Mouse (Mus musculus) layer of hippocampus, adult 2 months (tissue): ENCODE measurements at regions not wholly inside any gene's neighbourhood (a gene's known extent, or its start where the extent isn't known, plus 50 kb on each side); places are given as distances from the start of the nearest gene placed in this dataset.

ENCODE experiments used
- DNase-seq, 2 experiments: peaks; one replicate each; pipeline ENCODE4 v3.0.0; 2022; ENCODE audit warnings: low spot score in 2 of 2
- H3K27ac ChIP-seq: fragments of 200-600 bp; 2 replicates; pipeline ENCODE4 v1.8.1; 2022
- H3K4me3 ChIP-seq: fragments of 200-600 bp; 2 replicates; pipeline ENCODE4 v1.8.1; 2022; ENCODE audit warnings: mild to moderate bottlenecking
- CTCF ChIP-seq: fragments of 200-600 bp; conservative IDR thresholded peaks from 2 replicates; pipeline ENCODE4 v1.8.1; 2022; ENCODE audit warnings: antibody characterized with exemption, mild to moderate bottlenecking, moderate library complexity

DNA sequence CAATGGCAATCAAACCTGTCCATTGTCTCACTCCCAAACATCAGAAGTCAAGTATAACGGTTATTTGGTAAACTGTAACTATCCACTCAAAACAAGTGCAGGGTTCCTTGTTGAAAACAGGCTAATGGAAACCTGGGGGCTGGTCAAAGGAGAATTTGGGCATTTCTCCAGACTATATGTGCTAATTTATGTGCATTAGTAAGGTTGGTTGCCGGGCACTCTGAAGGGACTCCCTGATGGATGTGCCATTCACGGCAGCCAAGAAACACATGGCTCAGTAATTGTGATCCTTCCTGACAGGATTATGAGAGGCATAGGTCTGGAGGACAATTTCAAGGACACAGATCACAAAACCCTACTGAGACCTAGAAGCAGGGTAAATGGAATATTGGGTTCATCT lies 295.5 kb upstream of the Ubash3b start:
- no peak for TF ChIP-seq CTCF
- no peak for DNase-seq
- Histone ChIP-seq H3K27ac (no peak overlapping the region), H3K4me3 (no peak overlapping the region)

DNA sequence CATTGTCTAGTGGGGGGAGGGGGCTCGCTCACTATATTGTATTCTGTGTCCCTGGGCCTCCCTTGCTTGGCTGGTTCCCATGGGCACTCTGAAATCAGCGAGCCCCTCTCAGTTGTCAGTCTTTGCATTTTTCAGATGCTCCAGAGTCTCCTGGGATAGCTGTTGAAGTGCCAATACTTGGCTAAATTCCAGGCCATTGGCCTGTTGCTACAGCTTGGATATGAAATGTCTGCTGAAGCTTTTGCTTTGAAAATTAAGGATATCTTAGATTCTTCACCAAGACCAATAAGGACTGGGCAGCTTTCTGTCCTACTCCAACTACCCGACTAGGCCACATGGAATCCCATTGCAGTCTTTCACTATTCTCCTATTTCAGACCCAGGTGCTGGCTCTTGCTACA lies 290.2 kb upstream of the Ubash3b start:
- DNase-seq = no peak

DNA sequence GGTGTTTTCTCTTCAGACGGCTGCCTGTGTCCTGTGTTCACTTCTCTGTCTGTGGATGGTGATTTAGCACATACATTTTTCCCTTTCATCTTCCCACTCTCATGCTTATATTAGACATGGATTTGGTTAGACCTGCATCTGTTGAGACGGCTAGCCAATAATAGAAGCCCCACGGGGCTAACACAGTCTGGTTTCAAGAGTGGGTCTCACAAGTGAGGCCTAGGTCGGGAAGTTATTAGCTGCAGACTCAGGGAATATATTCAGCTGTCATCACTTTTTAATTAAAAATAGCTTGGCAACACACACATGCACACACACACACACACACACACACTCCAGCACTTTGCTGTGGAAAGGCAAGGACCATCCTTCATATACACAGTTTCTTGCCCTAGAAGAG lies 287.7 kb upstream of the Ubash3b start:
- DNase-seq = no peak
- TF ChIP-seq CTCF = no peak
- H3K4me3 ChIP-seq = no peak overlapping the region
- H3K27ac ChIP-seq = no peak overlapping the region

More for the DNA sequence above, 290.2 kb upstream of the Ubash3b start:
- no peak for TF ChIP-seq CTCF
- no peak overlapping the region for H3K4me3 ChIP-seq
- H3K27ac ChIP-seq = no peak overlapping the region

DNA sequence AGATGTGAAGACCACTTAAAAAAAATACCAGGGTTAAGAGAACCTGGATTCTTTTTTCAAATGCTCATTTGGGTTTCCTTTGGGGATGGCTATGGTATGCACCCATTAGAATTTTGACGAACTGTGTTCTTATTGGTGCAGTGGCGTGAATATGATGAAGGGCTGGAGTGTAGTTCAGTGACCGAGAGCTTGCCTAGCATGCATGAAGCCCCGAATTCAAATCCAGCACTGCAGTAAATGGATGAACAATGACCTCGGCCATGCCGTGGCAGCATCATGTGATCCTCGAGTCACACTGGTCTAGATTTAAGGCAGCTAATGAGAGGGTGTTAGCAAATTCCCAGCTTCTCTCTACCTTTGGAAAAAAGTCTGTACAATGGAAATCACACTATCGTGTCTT lies 286.4 kb upstream of the Ubash3b start:
- H3K27ac ChIP-seq = peak overlapping the region; percentile 92
- peak overlapping the region; percentile 39; the same call in 1 of the 2 replicates for H3K4me3 ChIP-seq
- TF ChIP-seq CTCF = no peak
- no peak for DNase-seq

DNA sequence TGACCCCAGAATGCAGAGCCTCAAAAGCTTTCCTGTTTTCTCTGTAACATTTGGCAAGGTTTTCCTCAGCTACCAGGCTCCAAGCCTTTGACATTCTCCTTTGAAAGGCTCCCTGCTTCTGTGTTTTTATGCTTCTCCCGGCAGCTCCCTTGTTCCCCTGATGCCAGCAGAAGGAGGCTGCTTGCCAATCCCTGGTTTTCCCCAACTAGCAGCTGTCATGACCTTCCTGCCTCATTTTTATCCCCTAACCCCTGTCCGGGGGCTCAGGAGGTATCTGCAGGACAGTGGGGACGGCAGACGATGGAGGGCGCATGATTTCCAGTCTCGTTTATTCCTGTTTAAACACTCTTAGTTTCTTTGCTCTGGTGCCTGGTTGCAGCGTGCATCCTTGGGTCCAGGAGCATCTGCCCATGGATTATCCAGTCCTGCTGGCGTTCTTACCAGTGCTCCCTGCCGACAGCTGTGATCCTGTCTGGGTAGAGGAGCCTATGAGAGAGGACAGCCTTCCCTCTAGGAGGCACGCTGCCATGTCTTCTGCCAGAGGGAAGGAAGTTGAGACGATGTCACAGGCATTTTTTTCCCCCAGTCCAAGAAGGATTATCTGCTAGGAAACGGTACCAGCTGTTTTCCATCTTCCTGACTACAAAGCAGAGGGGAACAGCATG lies 285.8 kb upstream of the Ubash3b start:
- no peak for TF ChIP-seq CTCF
- H3K4me3 ChIP-seq = peak overlapping the region; percentile 39
- peak overlapping the region; percentile 92 for H3K27ac ChIP-seq
- peak; percentile 42 to 66 for DNase-seq

DNA sequence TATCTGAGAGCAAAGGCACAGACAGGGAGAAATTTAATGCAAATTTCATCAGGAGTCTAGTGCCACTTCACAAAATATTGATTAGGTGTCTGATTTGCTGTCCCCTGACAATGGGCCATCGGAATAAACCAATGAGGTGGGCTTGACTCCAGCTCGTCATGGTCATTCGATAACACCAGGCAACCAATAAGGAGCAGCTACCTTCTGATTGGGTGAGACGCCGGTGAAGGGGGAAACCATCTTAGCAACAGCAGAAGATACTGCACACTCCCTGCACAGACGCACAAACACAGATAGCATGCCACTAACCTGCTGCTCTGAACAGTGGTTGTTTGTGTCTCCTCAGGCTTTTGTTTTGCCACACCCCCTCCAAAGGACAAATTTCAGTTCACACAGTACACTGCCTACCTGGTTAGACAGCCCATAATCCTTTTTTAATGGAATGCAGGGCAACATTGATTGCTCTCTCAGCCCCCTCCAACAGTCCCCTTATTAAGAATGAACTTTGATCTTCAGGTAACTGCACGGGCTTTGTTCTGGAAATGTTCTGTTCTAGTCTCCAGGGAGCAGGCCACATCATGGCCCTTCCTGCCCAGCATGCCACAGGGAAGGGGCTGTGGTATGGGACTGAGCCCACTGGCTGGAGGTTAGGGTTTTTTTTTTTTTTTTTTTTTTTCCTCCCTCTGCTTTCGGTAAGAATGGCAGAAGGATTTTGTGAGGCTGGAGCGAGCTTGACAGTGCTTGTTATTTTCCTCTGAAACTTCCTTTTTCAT lies 285.1 kb upstream of the Ubash3b start:
- DNase-seq = peak; percentile 59 to 88
- peak overlapping the region; percentile 36 for H3K4me3 ChIP-seq
- TF ChIP-seq CTCF = no peak
- H3K27ac ChIP-seq = peak overlapping the region; percentile 92

DNA sequence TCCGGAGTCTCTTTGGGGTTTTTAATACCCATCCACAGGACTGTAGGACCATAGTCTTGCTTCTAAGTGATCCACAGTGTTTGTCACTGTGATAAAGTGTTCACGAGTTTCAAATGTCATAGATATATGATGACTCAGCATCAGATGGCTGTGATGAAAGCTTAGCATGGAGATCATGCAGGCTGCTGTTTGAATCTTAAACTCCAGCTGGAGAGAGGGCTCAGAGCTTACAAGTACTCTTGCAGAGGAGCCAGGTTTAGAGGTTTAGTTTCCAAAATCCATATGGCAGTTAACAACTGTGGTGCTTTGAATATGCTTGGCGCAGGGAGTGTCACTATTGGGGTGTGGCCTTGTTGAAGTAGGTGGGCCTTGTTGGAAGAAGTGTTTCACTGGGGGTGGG lies 280.9 kb upstream of the Ubash3b start:
- TF ChIP-seq CTCF = no peak
- no peak overlapping the region for H3K4me3 ChIP-seq
- H3K27ac ChIP-seq = no peak overlapping the region
- peak in 1 of 2 experiments; percentile 17 for DNase-seq

DNA sequence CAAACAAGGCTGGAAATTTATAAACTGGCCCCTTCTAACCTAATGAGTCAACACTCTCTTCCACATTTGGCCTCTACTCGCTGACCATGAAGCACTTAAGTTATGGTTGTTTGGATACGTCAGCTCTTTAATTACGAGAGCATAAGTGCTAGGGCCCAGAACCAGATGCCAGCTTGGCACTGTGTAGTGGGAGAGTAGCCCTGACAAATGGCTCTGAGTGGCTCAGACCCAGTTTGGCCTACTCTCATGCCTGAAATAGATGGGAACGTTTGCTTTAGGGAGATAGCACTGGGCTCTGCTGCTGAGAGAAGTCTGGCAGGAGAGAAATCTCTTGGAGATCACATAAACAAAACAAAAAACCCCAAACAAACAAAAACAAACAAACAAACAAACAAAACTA lies 278.5 kb upstream of the Ubash3b start:
- DNase-seq = peak; percentile 19 to 27
- no peak overlapping the region for H3K4me3 ChIP-seq
- H3K27ac ChIP-seq = peak overlapping the region; percentile 36; the same call in 1 of the 2 replicates
- TF ChIP-seq CTCF = no peak

DNA sequence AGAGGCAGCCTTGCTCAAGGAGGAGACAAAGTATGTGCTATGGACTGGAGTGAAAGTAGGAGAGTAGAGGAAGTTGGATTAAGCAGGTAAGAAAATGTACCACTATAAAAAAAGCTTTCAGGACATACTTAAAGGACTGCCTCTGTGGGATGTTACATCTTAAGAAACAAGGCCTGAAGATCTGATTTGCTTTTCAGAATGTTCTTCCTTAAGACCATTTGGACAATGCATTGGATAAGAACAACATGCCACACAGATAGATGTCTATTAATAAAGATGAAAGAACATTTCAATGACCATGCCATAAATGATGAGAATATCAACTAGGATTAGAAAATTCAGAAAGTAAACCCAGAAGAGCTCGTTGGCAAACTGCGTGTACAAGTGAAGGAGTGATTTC lies 276.6 kb upstream of the Ubash3b start:
- TF ChIP-seq CTCF = no peak
- no peak for DNase-seq
- H3K4me3 ChIP-seq = no peak overlapping the region
- H3K27ac ChIP-seq = no peak overlapping the region

DNA sequence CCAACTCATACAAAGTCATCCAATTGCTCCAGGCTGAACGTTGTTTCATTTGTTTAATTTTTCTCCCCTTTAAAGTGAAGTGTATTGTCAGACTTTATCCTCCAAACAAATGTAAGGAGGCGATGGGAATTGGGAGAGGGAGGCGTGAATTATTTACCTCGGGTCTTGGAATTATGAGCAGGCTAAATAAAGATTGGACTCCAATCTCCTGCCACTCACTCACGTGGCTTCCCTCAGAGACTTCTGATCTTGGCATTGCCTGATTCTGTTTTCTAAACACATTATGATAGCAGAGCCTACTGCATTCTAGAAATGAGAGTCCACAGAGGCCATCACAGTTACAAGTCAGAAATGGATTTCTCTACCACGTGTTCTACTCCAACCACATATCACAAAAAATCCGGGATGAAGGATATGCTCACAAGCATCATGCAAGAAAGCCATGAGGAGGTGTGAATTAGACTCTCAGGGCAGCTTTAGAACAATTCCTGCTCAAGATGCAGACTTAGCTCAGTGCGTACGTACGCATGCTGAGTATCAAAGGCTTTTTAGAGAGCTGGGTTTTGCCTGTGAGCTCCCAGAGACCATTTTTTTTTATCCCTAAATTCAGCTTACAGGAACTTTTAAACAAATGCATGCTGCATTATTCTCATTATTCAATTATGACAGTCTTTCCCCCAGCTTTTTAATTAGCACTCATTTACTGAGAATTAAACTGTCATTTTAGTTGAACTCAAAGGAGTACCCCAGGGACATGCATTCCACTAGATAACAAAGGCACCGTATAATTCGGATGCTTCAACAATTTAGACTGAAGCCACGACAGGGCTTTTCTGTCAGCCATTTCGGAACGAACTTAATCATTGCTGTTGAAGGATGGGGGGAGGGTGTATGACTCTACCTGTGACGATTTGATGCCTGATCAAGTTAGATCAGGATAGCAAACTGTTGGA lies 269.2 kb upstream of the Ubash3b start:
- DNase-seq = no peak
- TF ChIP-seq CTCF = no peak
- Histone ChIP-seq H3K4me3 (no peak overlapping the region), H3K27ac (no peak overlapping the region)

DNA sequence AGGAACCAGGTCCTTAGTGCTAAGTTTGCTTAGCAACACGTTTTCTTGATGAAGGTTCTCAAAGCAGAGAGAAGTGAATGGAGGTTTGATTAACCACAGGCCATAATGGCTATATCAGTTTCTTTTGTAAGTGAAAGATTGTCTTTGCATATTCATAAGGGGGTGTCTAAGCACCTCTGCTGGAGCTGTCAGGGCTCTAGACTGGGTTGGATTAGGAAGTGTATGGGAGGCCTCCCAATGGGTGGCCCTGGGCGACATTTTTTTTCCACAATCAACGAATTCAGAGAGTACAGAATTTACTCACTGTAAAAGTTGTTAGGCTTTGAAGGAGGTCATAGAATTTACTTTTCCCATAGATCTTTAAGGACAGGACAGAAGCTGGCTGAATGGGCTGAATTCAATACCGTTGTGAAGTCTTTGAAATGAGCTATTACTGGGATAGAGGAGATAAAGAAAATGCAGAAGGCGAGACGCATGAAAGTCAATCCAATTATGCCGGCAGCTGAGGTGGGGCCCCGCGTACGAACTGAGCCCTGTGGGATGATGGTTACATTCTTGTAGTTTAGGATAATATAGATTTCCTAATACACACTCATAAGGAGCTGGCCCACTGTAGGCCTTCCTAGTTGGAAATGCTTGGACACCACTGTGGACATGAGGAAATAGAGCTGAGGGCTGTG lies 268.4 kb upstream of the Ubash3b start:
- no peak overlapping the region for H3K4me3 ChIP-seq
- TF ChIP-seq CTCF = no peak
- no peak overlapping the region for H3K27ac ChIP-seq
- no peak for DNase-seq

DNA sequence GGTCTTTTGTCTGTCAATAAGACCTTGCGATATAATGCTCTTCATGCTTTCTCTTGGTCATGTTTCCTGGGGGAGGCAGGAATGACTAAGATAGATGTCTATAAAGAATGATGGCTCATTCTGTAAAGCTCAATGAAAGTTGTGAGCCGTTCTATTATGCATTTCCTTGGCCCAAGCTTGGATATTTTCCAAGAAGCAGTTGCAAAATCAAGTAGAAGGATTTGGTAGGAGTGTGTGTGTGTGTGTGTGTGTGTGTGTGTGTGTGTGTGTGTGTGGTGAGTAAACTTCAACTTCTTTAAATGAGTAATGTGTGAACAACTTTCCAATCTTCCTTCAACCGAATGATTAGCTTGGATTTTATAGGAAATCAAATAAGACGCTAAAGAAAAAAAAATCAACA lies 267.7 kb upstream of the Ubash3b start:
- Histone ChIP-seq H3K27ac (no peak overlapping the region), H3K4me3 (no peak overlapping the region)
- no peak for TF ChIP-seq CTCF
- no peak for DNase-seq
